Mouse (Mus musculus) embryonic stem cell, embryonic (primary cell): Measurements from ENCODE around the gene Mllt3.

ENCODE experiments used
- CTCF ChIA-PET, 4 experiments: fragments of 300-600 bp in 2 of 4; fragments of 350-600 bp in 2 of 4; sonication (Branson Sonifier 250); formaldehyde crosslinking; loops; one replicate each; lab custom pipeline; 2022; ENCODE audit warnings: inconsistent platforms in 2 of 4; lab: Charles Lee
- POLR2A ChIA-PET, 4 experiments: fragments of 300-600 bp in 2 of 4; fragments of 350-600 bp in 2 of 4; sonication (Branson Sonifier 250); formaldehyde crosslinking; loops; one replicate each; lab custom pipeline; 2022; ENCODE audit warnings: antibody characterized with exemption in 4 of 4, inconsistent platforms in 1 of 4; lab: Charles Lee

Mllt3 gene

GRCm38 (mm10) chr4:87818276-87818675, 214.9 kb downstream of the Mllt3 start:
- ChIA-PET CTCF (no interaction called here), POLR2A (no interaction called here)

DNA sequence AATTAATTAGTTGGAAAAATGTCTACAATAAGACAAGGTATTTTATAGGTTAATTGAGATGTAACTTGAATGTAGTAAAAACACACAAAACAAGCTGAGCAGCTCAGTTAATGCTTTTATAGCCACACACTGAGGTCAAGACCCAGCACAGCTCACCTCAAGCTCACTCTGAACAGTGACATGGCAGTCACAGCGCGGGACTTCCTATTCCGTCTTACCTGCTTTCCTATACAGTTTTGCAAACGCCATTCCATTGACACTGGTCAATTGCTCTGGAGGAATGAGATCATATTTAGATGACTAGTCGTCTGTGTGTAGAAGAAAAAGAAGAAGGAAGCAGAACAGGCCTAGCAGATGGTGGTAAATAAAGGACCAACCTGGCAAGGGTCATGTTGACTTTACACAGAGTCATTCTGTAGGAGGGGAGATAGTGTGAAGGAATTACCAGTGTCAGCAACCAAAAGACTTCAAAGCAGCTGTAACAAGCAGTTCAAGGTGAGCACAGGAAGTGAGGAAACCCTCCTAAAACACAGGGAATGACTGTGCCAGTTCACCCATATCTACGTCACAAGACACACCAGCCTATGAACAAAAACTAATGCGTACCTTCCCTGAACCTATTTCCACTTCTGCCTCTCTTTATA, 217.6 kb downstream of the Mllt3 start:
- CTCF ChIA-PET = no interaction called here
- POLR2A ChIA-PET = no interaction called here

DNA sequence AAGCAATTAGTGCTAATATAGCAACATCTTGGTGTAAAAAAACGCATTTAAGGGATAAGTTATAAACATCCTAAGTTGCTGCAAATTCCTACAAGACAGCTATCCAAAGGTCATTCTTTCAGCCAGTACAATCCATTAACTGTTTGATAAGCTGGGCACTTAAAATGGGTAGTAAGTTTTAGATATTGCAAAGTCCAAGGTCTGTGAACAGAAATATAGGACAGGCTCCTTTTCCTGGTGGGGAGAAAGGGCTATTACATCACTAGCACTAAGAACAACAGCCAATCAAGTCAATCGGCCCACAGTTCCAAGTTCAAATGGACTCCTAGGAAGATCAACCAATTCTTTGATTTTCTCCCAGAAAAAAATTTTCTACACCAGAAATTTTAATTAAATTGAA, 221.3 kb downstream of the Mllt3 start:
- ChIA-PET POLR2A (interaction anchor here in 1 of 4 experiments (1.0 kb wide), 1 partner anchor 12 kb away, joined by 3 read pairs; no protein-coding TSS in a partner anchor), CTCF (no interaction called here)

DNA sequence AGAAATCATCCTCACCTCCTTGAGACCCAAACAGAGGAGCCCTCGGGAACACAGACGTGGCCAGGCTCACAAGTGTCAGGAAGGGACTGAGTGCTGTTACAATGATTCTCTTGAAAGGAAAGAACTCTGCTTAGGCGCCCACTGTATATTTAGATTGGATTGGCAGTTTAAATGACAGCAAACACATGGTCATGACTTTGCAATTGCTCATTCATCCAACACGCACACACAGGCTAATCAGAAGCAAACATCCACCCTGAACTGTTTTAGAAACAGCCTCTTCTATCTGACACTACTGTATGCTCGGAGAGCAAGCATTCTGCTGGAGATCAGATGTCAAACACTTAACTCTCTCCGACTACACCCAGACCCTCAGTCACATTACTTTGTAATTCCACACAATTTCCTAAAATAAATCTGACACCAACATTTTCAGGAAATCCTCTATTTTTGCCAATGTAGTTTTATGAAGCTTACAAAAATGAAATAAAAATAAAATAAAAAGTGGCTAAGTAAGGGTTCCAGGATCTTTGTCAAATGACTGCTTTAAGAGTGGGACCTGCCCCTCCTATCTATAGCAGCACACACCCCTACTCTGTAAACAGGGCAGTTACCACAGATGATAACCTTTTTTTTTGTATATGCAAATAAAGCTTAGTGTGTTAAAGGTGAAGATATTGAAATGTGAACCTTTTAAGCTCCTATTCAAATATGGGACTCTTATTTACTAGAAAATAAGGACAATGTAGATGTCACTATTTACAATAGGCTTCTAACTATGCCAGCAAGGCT, 226.8 kb downstream of the Mllt3 start:
- POLR2A ChIA-PET = no interaction called here
- CTCF ChIA-PET = no interaction called here

DNA sequence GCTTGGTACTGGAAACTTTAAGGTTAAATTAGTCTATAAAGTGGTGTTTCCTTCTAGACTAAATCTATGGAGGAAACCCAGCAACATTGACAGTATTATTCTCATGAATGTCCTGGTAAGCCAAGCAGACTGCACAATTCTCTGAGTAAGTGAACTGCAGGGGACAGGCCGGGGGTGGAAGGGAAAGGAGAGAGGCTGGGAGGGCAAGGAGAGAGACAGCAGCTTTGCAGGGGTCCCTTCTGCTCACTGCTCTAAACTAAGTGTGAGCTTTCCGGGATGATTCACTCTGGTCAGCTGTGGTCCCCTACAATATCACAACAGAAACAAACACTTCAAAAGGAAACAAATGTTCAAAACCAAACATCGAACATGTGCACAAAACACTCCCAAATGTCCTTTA, 228.6 kb downstream of the Mllt3 start:
- ChIA-PET POLR2A (no interaction called here), CTCF (no interaction called here)

DNA sequence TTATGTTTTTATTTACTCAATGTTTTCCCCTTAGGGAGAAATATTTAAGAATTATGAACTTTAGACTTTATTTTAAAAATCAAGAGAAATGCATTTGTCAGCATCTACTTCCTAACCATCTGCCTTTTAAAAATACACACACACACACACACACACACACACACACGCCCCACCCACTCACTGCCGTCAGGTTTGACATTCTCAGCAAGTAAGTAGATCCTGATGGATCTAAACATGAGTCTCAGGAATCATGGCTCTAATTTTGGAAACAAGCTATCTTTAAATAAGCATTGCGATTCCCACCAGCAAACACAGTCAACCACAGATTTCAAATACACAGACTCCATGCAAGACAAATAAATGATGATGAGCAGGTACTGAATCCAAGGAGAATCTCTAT, 229.9 kb downstream of the Mllt3 start:
- ChIA-PET POLR2A (interaction anchor here in 1 of 4 experiments (0.6 kb wide), 1 partner anchor 253 kb away, joined by 3 read pairs; no protein-coding TSS in a partner anchor), CTCF (no interaction called here)

DNA sequence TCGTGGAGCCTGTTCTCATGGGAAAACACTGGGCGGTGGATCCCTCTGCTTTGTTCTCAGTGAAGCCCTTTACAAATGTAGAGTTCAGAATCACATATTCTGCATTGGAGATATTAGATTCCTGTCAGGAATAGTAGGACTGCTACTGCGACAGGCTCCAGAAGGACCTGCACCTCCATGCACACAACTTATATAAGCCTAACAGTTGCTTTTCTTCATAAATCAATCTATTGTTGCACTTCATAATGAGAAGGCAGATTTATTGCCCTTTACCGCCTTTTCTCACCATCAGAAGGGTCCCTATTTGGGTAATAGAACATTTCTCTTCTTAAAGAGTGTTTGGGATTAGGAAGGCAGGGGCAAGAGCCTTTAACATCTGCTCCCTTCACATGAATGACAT, 231.0 kb downstream of the Mllt3 start:
- ChIA-PET POLR2A (no interaction called here), CTCF (no interaction called here)

- ChIA-PET CTCF (no interaction called here), POLR2A (interaction anchor here in 1 of 4 experiments (0.9 kb wide), 1 partner anchor 78 kb away, joined by 3 read pairs; no protein-coding TSS in a partner anchor)
Observed at GRCm38 (mm10) chr4:87801332-87801731, 231.8 kb downstream of the Mllt3 start.

DNA sequence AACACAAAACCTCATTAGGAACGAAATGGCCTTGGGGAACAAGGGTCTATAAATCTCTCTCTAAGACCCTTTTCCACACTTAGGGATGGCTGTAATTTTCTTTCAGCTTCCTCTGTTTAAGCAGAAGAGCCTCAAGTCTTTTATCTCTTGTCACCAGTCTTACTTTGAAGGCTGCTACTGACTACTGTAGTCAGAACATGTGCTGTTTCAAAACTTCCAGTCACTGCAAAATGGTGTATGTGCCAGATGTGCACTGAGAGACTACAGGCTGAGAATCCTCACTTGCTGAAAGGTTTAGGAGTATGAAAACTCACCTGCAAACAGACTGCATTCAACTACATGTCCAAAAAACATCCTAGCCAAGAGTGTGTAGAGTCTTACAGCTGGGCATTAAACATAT, 232.9 kb downstream of the Mllt3 start:
- ChIA-PET POLR2A (interaction anchor here in 1 of 4 experiments (1.3 kb wide), 1 partner anchor 11 kb away, joined by 3 read pairs; no protein-coding TSS in a partner anchor), CTCF (no interaction called here)

- POLR2A ChIA-PET = interaction anchor here in 1 of 4 experiments (1.3 kb wide), 1 partner anchor 12 kb away, joined by 3 read pairs; no protein-coding TSS in a partner anchor
- CTCF ChIA-PET = interaction anchor here in 1 of 4 experiments (0.8 kb wide), 1 partner anchor 200 kb away, joined by 3 read pairs; no protein-coding TSS in a partner anchor
Observed at GRCm38 (mm10) chr4:87799418-87799817, 233.7 kb downstream of the Mllt3 start.

DNA sequence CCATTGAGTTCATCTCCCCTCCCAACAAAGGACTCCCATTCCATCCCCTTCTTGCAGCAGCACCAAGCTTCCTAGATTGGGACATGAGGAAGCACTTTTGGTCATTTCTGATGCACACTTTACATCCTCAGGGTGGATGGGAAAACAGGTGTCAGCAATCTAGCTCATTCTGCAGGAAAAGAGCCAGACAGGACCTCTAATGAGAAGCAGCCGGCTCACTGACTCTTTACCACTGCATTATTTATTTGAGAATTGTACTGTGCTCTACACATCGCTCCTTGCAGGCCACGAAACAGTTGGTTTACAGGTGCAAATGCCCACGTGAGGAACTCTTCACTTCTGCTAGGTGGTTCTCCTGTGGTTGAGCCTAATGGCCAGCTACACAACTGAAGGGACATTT, 237.9 kb downstream of the Mllt3 start:
- CTCF ChIA-PET = no interaction called here
- POLR2A ChIA-PET = no interaction called here

- ChIA-PET CTCF (no interaction called here), POLR2A (no interaction called here)
Observed at GRCm38 (mm10) chr4:87794216-87794615, 238.9 kb downstream of the Mllt3 start.

- ChIA-PET CTCF (no interaction called here), POLR2A (no interaction called here)
Observed at GRCm38 (mm10) chr4:87792511-87792910, 240.7 kb downstream of the Mllt3 start.

DNA sequence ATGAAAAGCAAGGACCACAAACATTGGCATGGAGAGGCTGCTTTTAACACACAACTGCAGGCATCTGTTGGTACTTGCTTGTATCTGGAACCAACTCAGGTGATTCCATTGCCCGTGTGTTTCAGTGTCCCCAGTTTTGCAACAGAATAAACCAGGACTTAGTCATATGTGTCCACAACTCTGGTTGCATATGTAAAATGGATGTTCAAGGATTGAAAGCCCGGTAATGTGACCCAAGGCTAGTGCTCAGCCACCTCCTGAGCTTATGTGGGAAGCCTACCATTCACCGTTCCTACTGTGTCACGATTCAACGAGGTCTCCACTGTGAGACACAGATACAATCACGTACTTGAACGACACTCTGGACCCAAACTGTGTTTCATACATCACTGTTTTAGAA, 243.7 kb downstream of the Mllt3 start:
- POLR2A ChIA-PET = interaction anchor here in 1 of 4 experiments (1.5 kb wide), 1 partner anchor 226 kb away, joined by 3 read pairs; no protein-coding TSS in a partner anchor
- CTCF ChIA-PET = interaction anchor here in 2 of 4 experiments (0.6 to 0.8 kb wide), 4 partner anchors 134 to 684 kb away, joined by 3 to 7 read pairs (median 4); no protein-coding TSS in a partner anchor

DNA sequence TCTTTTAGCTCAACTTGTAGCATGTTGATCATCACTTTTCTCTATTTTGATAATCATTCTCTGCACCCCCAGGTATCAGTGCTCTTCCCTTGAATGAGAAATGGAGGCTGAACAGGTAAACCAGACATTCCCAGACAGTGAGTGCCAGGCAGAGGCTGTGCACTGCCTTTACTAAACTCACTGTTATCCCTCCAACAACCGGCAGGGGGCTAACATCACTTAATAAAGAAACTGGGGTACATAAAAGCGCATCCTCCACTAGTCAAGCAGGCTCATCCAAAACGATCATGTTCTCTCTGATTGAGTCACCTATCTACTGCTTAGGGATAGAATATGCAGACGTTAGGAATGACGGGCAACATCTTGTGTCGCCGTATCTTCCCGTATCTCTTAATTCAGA, 244.5 kb downstream of the Mllt3 start:
- CTCF ChIA-PET = interaction anchor here in 1 of 4 experiments (0.6 to 0.8 kb wide), 3 partner anchors 135 to 684 kb away, joined by 3 to 5 read pairs (median 4); no protein-coding TSS in a partner anchor

DNA sequence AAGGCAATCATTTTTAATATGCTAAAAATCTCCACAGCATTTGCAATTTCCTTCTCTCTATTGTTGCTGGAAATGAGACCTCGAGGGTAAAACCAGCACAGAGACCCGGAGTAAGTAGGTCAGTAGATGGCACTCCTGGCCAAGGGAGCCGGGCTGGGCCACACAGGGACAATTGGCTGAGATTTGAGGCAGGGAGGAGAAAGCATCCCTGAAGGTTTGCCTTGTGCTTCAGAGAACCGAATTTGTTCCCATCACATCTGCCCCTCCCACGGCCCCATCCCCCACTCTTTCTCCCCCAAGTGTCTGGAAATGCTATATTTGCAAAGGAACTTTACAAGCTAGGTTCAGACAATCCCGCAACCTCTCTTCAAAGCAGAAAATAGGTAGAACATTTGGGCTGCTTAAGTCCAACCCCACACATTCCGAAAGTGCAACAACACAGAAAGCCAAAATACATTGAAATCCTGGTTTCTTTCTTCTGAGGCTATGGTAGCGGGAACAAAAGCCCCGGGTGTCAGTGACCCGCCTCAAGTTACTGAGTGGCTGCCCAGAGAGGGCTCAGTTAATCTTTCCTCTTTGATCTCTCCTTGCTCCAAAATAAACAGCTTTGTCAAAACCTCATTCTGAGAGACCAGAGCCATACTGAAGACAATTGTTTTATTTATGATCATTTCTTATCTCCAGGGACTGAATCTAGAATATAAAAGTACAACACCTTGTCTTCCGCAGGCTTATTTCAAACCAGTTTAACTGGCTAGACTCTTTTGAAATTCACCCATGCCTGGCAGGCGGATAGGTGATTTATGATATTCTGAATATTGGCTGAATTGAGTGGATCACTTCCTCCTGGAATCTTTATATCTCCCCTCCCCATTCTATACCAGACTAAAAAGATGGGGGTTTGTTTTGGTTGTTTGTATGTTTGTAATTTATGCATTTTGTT, 247.8 kb downstream of the Mllt3 start:
- POLR2A ChIA-PET = no interaction called here
- CTCF ChIA-PET = no interaction called here

More for the DNA sequence above, 244.5 kb downstream of the Mllt3 start:
- POLR2A ChIA-PET = interaction anchor here in 1 of 4 experiments (1.5 kb wide), 1 partner anchor 227 kb away, joined by 3 read pairs; no protein-coding TSS in a partner anchor

DNA sequence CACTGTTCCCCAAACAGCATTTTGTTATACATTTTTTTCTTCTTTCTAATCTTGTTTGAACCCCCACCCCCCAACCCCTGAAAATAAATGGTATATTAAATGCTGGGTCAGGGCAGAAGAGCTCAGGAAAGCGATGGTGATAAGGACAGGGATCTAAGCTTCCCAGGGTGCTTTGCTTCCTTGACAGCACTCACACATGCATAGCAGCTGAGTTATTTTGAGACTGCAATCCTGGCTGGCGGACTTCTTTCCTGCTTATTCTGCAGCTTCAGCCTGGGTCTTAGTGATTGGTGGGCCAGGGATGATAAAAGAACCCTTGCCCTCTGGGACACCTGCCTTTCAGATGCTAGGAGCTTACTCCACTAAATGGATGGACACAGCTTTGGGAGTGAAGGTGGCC, 249.4 kb downstream of the Mllt3 start:
- POLR2A ChIA-PET = interaction anchor here in 2 of 4 experiments (0.7 kb wide), 2 partner anchors 325 to 364 kb away, joined by 3 to 14 read pairs; no protein-coding TSS in a partner anchor
- CTCF ChIA-PET = interaction anchor here in 1 of 4 experiments (0.6 kb wide), 1 partner anchor 572 kb away, joined by 3 read pairs; no protein-coding TSS in a partner anchor

- ChIA-PET CTCF (no interaction called here), POLR2A (no interaction called here)
Observed at GRCm38 (mm10) chr4:87781971-87782370, 251.2 kb downstream of the Mllt3 start.

DNA sequence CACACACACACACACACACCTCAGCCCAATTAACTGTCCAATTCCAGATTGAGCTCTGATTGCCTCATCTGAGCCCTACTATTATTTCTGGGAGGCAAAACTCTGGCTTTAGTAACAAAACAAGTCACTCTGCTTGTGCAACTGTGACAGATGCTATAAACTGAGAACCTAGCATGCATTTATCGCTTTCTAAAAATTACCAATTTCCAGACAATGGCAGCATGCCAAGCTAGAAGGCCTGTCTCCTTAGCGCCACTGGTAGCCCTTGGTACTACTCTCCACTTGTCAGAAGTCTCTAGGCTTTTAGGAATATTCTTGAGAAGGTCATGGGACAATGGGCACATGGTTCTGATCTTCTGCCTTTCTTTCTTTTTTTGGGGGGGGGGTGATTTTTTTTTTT, 257.4 kb downstream of the Mllt3 start:
- CTCF ChIA-PET = interaction anchor here in 3 of 4 experiments (0.6 to 2.5 kb wide), 4 partner anchors 27 to 406 kb away, joined by 3 to 9 read pairs (median 7); no protein-coding TSS in a partner anchor
- POLR2A ChIA-PET = no interaction called here
